Mouse (Mus musculus): Measurements from ENCODE around the gene Aff2.

Gene Aff2

GRCm38 (mm10) chrX:69360238-69361054 lies at the start of gene Aff2:
Aff2 (plus strand) TSS chrX:69360294.
- DNase-seq: no peak

DNA sequence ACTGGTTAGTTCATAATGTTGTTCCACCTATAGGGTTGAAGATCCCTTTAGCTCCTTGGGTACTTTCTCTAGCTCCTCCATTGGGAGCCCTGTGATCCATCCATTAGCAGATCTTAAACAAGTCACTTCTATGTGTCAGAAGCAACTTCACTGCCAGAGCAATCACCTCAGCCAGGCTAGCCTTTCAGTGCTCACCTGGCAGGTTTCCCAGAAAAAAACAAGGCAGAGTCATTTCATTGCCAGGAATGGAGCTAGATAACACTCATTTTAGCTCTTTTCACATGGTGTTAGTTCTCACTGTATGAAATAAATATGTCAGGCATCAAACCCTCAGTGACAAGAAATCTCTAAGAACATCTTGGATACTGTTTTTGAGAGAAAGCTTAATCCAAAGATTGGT lies 22.8 kb upstream of the Aff2 start:
- DNase-seq: no peak

DNA sequence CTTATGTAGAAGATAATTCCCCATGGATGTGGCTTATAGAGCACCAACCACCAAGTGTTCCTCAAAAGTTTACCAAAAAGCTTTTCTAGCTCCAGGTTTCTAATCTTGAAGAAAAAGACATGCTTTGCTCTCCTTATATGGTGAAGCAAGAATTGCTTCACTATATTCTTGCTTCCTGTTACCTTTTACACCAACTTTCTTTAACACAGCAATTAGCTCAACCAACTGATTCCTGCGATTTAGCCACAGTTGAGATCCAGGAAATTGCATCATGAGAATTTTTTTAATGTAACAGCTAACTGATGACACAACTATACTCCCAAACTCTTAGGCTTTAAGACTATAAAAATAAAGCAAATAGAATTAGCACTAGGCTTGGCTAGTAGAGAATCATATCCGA lies 4.5 kb upstream of the Aff2 start:
- DNase-seq: no peak

DNA sequence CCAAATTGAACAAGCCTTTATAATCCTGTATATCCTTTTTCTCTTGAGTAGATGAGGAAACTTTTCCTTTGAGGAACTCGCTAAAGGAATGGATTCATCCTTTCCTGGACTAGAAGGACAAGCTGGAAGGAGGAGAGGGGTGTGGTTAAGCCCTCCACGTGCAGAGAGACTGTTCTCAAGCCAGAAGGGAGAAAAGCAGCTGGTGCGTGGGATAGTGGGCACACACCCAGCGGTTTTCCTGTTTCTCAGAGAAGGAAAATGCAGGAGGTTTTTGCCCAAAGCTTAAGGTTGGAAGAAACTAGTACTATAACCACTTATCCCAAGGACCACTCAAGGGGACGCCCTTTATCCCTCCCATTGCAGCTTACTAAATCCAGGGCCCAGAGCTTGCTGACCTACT lies 734 bp upstream of the Aff2 start:
- DNase-seq: no peak

DNA sequence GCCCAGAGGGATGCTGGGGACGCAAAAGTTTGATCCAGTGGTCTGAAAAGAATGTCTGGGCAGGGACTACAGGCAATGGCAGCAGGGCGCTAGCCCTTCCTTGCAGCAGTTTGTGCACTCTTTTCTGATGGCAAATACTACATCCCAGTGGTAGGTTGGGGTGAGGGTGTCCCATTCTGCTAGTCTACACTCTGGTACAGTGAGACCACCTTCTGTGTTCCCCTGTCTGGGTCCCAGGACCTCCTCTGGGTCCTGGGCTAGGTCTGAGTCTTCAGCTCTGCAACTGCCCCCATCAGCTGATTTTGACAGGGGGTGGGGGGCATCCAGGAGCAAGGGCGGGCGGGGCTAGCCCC lies 233 bp upstream of the Aff2 start:
- DNase-seq: no peak

GRCm38 (mm10) chrX:69361055-69361558 lies 1.0 kb downstream of the Aff2 start:
- no peak for DNase-seq

GRCm38 (mm10) chrX:69364198-69364597 lies 4.1 kb downstream of the Aff2 start:
- no peak for DNase-seq

GRCm38 (mm10) chrX:69373341-69373740 lies 13.2 kb downstream of the Aff2 start:
- DNase-seq: no peak

DNA sequence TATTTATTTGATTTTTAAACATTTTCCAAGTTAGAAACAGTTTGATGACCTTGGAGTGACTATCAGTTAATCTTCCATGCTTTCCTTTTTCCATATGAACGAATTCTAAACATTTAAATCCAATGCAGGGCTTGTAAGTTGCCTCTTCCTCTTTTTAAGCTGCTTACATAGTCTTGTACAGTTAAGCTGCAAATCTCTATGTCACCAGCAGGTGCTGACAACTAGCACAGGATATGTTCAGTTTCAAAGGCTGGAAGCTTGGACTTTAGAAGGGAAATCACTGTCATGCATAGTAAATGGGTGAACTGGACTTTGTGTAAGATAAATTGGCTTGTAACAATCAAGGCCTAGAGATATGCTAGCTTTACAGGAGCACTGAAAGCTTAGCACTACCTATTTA lies 29.6 kb downstream of the Aff2 start:
- DNase-seq: no peak

DNA sequence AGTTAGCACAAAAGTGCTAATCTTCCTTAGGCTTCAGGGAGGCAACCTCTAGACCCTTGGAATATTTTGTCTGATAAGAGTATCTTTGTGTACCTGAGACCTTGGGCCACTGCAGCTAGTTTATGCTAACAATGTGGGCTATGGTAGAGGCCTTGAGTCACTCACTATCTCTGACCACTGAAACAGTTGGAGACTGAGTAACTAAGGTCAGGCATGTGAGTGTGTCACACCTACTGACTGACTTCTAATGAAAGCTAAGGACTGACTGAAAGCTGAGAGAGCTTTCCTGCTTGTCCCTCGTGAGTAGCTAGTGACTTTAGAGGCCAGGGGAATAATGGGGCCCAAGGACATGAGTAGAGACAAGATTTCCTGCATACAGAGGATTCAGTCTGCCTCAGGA lies 54.9 kb downstream of the Aff2 start:
- no peak for DNase-seq

DNA sequence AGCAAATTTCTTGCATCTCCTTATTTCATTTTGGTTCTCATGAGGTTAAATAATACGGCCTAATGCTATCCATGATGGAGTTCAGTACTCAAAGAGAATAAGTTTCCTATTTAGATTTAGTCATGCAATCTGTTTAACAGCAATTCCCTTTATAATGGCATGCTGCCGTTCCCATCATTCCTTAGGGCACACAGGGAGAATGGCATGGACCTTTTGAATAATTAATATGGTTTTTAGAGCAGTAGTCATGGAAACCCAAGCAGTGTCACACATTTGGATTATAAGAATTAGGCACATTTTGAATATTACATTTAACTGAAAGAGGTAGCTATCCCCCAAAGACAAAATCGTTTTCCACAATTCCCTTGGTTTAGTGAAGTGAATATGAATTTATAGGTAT lies 78.3 kb downstream of the Aff2 start:
- no peak for DNase-seq

GRCm38 (mm10) chrX:69441937-69442336 lies 81.8 kb downstream of the Aff2 start:
- no peak for DNase-seq

DNA sequence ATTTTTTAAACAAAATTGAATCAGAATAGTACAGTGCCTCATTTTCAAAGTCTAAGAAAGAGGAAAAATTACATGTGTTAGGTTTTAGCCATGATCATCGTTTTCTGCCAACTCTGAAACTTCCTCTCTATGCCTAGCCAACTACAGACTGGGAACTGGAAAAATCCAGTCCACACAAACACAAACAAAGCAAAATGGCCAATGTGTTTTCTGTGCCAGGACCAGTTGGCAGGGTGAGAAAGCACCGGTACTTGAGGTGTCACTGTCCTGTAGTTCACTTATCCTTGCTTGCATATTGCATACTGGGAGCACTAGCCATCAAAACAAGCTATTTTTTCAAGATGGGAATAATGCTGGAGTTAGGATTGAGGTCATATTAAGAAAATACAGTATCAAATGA lies 100.8 kb downstream of the Aff2 start:
- no peak for DNase-seq

DNA sequence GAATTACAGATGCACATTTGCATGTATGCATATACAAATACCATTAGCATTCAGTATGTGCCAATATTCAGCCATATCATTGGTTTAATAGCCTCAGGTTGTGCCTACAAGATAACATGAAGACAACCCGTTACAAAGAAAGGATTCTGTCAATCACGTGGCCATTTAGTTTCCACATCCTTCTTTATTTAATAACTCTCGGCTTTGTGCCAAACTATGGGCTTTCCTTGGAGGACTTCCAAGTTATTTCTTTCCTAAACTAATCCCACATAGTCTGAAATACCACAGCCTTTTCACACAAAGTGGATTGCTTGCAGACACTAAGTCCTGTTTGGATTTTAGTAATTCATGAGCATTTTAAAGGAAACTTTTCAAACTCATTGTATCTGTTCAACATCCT lies 142.0 kb downstream of the Aff2 start:
- no peak for DNase-seq

GRCm38 (mm10) chrX:69518040-69518575 lies 158.0 kb downstream of the Aff2 start:
- DNase-seq: no peak

DNA sequence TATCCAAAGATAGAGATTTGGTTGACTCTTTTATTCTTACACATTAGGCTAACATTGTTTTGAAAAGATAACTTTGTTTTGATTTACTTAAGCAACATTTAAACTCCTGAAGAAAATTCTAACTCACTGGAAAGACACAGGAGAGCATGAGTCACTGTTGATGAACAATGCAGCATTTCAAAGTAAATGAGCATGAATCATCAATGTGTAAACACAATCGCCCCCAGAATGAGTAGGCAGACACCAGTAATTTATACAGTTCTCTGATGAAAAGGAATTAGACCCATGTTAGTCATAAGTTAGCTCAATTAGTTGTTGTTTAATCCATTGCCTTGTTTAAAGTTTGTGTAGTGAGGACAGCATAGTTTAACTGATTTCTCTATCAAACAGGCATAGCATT lies 180.7 kb downstream of the Aff2 start:
- no peak for DNase-seq

DNA sequence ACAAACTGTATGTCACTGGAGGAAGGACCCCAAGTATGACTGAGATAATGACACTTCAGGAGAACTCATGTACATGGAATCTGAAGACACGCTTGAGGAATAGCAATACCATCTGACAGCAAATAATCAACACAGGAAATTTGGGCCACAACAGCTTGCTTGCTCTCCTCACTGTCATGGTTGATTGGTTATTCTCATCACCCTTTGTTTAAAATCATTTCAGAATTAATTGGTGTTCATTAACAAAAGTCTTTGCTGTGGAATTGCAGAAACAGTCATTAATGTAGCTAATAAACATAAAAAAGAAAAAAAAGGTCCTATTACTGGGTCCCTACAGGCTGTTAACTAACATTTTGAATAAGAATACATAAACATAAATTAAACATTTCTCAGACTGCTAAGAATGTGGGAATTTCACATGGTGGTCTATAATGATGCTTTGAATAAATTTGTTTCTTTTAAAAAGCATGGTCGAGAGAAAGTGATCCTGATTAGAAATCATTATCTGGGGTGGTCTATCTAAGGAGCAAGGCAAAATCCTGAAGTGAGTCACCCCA lies 219.9 kb downstream of the Aff2 start:
- DNase-seq: no peak

GRCm38 (mm10) chrX:69608793-69609192 lies 248.7 kb downstream of the Aff2 start:
- DNase-seq: no peak

- no peak for DNase-seq
Observed at GRCm38 (mm10) chrX:69663038-69663437, 302.9 kb downstream of the Aff2 start.

DNA sequence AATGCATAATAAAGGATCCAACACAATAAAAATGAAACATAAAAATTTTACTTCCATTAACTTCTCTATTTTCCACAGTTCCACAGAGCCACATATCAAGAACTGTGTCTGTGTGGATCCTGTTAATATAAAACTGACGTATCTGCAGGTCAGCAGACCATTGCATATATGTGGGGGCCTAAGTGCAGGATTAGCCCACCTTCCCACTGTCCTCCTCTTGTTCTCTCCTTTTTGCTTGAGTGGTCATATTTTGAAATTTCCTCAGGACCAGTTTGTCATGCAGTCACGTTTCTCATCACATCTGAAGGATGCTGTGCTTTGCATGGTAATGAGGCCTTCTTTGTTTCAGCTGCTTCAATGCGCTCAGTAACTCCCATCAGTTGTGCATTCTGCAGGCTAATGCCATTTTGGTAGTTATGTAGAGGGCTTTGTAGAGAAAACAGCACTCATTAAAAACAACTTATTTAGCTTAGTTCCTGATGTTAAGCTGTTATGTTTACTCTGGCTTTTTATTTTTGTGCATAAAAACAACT lies 306.1 kb downstream of the Aff2 start:
- no peak for DNase-seq

- DNase-seq: no peak
Observed at GRCm38 (mm10) chrX:69675691-69676090, 315.6 kb downstream of the Aff2 start.

GRCm38 (mm10) chrX:69698840-69699239 lies 338.7 kb downstream of the Aff2 start:
- no peak for DNase-seq

- DNase-seq: no peak
Observed at GRCm38 (mm10) chrX:69738972-69739371, 378.9 kb downstream of the Aff2 start.

- no peak for DNase-seq
Observed at GRCm38 (mm10) chrX:69744962-69745597, 385.0 kb downstream of the Aff2 start.
